Mouse (Mus musculus): ENCODE measurements around the gene Arsj.

The Arsj gene

GRCm38 (mm10) chr3:126402836-126403235 is 39.4 kb downstream of the Arsj start:
- peak; percentile 31 to 74 for DNase-seq (ENCODE audit: low spot score in 2 of 2)

DNA sequence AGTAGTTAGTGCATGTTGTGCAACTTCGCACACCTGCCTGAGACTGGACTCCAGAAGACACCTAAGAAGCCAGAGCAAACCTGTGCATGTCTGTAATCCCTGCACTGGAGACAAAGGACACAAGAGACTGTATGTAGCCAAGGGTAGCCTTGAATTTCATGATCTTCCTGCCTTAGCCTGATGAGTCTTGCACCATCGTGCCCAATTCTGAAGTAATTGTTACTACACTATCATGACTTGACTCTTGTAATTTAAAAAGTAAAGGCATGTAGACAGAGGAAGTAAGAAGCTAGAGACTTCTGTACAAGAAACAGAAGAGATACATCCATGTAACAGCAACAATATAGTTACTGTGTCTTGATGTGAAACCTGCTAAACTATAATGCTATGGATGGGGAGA is 40.7 kb downstream of the Arsj start:
- no peak for DNase-seq (ENCODE audit: low spot score in 2 of 2)

DNA sequence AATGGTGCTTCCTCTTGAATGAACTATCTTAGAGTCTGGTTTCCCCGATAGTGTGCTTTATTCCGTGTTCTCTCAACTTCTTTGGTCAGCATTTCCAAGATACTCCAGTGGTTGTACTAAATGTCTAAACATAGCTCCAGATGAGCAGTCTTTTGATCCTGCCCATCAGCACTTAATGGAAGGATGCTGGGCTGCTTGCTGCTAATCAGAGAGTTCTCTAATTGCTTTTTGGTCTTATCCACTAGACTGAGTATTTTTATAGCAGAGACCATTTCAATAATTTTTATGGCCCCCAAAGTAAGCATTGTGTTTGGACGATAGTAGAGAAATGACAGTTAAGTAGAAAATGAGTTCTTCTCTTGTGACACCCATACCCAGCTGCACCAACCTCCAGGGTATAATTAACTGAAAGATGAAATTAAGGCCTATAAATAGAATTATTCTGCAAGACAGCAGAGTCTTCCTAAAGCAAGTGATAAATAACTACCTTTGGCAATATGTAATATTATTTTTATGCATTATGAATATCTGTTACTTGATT is 67.1 kb downstream of the Arsj start:
- no peak for DNase-seq (ENCODE audit: low spot score in 2 of 2)

- DNase-seq (ENCODE audit: low spot score in 2 of 2), result no peak
Measured at GRCm38 (mm10) chr3:126439331-126439730, 75.8 kb downstream of the Arsj start.

- no peak for DNase-seq (ENCODE audit: low spot score in 2 of 2)
Measured at GRCm38 (mm10) chr3:126449058-126449457, 85.6 kb downstream of the Arsj start.

- DNase-seq (ENCODE audit: low spot score in 2 of 2), result no peak
Measured at GRCm38 (mm10) chr3:126449515-126449914, 86.0 kb downstream of the Arsj start.

DNA sequence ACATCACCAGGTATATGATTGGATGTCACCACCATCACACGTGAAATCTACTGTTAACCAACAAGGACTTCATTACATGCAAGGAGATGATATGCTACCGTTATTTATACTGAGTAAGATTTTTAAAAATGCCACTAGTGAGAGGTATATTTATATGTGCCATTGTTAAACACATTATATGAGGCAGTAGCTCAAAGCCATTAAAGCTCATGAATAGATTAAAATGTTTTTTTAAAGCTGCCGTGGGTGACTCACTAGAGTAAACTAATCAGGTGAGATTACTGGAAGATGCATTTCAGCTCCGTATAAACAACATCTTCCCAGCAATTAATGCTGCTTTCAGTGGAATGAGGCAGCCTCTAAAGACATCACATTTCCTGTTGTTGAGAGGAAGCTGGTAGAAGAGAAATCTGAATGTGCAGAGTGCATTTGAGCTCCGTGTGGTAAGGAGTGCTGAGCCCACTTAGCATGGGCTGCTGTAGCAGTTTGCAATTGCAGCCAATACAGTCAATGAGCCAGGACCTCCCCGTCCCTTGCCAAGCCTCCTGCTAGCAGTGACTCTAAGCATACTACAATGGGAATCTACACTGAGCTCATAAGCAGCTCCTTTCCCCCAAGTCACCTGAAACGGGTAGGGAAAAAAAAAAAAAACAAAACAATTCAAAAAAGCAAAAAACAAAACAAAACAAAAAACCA is 92.5 kb downstream of the Arsj start:
- DNase-seq (ENCODE audit: low spot score in 2 of 2), result no peak

DNA sequence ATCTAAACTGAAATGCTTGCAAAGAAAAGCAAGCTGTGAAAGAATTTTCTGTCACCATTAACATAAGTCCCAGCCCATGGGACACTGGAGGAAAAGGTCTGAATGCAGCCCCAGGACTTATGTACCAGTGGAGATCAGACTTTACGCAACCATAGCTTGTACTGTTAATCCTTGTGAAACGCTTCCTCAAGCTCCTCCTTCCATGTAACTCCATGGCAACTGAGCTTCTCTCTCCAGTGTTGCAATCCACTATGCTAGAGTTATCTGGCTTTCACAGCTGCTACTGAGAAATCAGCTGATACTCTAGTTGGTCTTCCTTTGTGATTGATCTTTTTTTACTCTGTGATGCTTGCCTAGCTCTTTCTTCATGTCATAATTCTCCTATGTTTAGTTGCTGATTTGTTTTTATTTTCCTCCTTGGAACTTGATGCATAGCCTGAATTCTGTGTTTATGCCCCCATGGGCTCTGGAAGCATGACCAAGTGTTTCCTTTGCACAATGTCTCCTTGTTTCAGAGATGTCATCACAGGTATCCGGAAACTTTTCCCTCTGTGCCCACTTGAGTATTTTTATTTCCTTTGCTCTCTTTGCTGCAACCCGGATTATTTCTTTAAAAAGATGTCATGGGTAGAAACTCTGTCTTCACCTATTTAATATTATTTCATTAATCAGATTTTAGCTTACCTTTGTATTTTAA is 99.8 kb downstream of the Arsj start:
- DNase-seq (ENCODE audit: low spot score in 2 of 2), result no peak

DNA sequence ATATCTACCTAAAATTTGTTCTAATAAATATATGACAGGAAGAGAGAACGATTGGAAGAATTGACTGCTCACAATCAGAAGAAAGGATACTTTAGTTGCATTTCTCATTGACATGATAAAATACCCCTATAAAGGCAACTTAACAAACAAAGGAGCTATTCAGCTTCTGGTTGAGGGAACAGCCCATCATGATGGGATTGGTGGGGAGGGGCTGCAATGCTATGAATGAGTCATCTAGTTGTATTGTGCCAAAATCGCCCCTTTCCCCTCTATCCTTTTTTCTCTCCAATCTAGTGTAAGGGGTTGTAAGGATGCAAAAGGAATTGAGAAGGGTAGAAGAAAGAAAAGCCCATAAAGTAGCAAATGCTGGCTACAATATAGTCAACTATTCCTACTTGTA is 100.8 kb downstream of the Arsj start:
- DNase-seq (ENCODE audit: low spot score in 2 of 2), result no peak

Measured in spleen, postnatal 4 days (tissue).